Mouse (Mus musculus) liver, postnatal 0 days (tissue): ENCODE data around the gene Nbl1. TPM values are rescaled to one million over a fixed set of nuclear protein-coding genes. Genes with fewer than 3 reads are reported as not detected.

ENCODE experiments used
- ATAC-seq: fragments of 200-750 bp; cut with Nextera tagmentation; 2 replicates; pipeline ENCODE4 v1.8.0; 2017; ENCODE audit warnings: mild to moderate bottlenecking, moderate library complexity
- DNase-seq: peaks from one replicate; pipeline ENCODE4 v3.0.0-alpha.2; 2016
- H3K27ac ChIP-seq: fragments of 300-500 bp; sonication (generic); 2 replicates; pipeline ENCODE4 v1.5.1; 2014; ENCODE audit warnings: antibody characterized with exemption, moderate library complexity, mild to moderate bottlenecking, low read depth
- H3K27me3 ChIP-seq: fragments of 300-500 bp; sonication (generic); 2 replicates; pipeline ENCODE4 v1.6.1; 2014; ENCODE audit warnings: low read length, control low read depth, mixed read lengths; ENCODE audit not compliant: insufficient read depth
- H3K36me3 ChIP-seq: fragments of 300-500 bp; sonication (generic); replicated peaks from 2 replicates; pipeline ENCODE4 v1.6.1; 2014; ENCODE audit warnings: mild to moderate bottlenecking, control low read depth, low read length, moderate library complexity, mixed read lengths; ENCODE audit not compliant: insufficient read depth
- H3K4me1 ChIP-seq: fragments of 300-500 bp; sonication (generic); 2 replicates; pipeline ENCODE4 v1.6.1; 2014; ENCODE audit warnings: antibody characterized with exemption, mild to moderate bottlenecking, control low read depth; ENCODE audit not compliant: insufficient read depth
- H3K4me2 ChIP-seq: fragments of 300-500 bp; sonication (generic); 2 replicates; pipeline ENCODE4 v1.6.1; 2014; ENCODE audit warnings: low read depth, mild to moderate bottlenecking, low read length, moderate library complexity, mixed read lengths
- H3K4me3 ChIP-seq: fragments of 300-500 bp; sonication (generic); 2 replicates; pipeline ENCODE4 v1.5.1; 2014; ENCODE audit warnings: low read depth, low read length
- H3K9ac ChIP-seq: fragments of 300-500 bp; sonication (generic); replicated peaks from 2 replicates; pipeline ENCODE4 v1.6.1; 2014; ENCODE audit warnings: mild to moderate bottlenecking, moderate library complexity
- H3K9me3 ChIP-seq: fragments of 300-500 bp; sonication (generic); 2 replicates; pipeline ENCODE4 v1.6.1; 2016; ENCODE audit warnings: mild to moderate bottlenecking, control low read depth, low read length, mixed read lengths
- CTCF ChIP-seq: sonication (generic); IDR thresholded peaks from 2 replicates; pipeline ENCODE4 v1.5.1; 2016; ENCODE audit warnings: antibody characterized with exemption, low read depth
- EP300 ChIP-seq: IDR thresholded peaks from 2 replicates; pipeline ENCODE4 v1.6.1; 2016; ENCODE audit warnings: antibody characterized with exemption, low read depth, mild to moderate bottlenecking
- WGBS: fragments of 180-500 bp; shearing (Covaris S2); extraction: QIAGEN DNeasy Blood & Tissue Kit; methylation state at CpG from one replicate; pipeline ENCODE4 v1.1.7; 2014; ENCODE audit not compliant: insufficient replicate concordance; 5-methylcytosine and 5-hydroxymethylcytosine counted together
- polyA plus RNA-seq: library from polyadenylated mRNA; unstranded; fragments of >200 nt; fragmentation: Nextera tagmentation; extraction: Ambion mirVana; gene quantifications from 2 replicates; pipeline ENCODE4 v1.2.1, GENCODE M21; 2015

The Nbl1 gene
- polyA plus RNA-seq, 1 experiment from 2014 or later, result 3.0 TPM

GRCm38 (mm10) chr4:139052796-139053195, 40.0 kb downstream of the Nbl1 start:
- no peak overlapping the region for H3K4me3 ChIP-seq
- no peak overlapping the region for H3K27ac ChIP-seq
- no peaks in the 10 kb centered on the region for H3K9me3 ChIP-seq
- no peak overlapping the region for H3K9ac ChIP-seq
- no peak for ATAC-seq
- TF ChIP-seq EP300, result no peak
- no peaks in the 10 kb centered on the region for H3K4me1 ChIP-seq
- no peak overlapping the region for H3K4me2 ChIP-seq
- WGBS, result 77% methylated on average over 7 of the region's 7 CpGs
- DNase-seq, result no peak
- no peaks in the 10 kb centered on the region for H3K27me3 ChIP-seq
- no peaks in the 10 kb centered on the region for H3K36me3 ChIP-seq

GRCm38 (mm10) chr4:139048518-139048917, 44.3 kb downstream of the Nbl1 start:
- no peak overlapping the region for H3K4me3 ChIP-seq
- ATAC-seq (no peak), DNase-seq (no peak)
- H3K4me2 ChIP-seq, result no peak overlapping the region
- no peaks in the 10 kb centered on the region for H3K9me3 ChIP-seq
- no peaks in the 10 kb centered on the region for H3K4me1 ChIP-seq
- H3K27me3 ChIP-seq, result no peaks in the 10 kb centered on the region
- H3K9ac ChIP-seq, result no peak overlapping the region
- H3K27ac ChIP-seq, result no peak overlapping the region
- 75% methylated on average over 6 of the region's 6 CpGs for WGBS
- TF ChIP-seq CTCF, result no peak
- TF ChIP-seq EP300, result no peak
- peaks cover 3% of the 10 kb centered on the region; the same call in 1 of the 2 replicates for H3K36me3 ChIP-seq

GRCm38 (mm10) chr4:139046354-139046753, 46.4 kb downstream of the Nbl1 start:
- Histone ChIP-seq H3K4me1 (no peaks in the 10 kb centered on the region), H3K27me3 (no peaks in the 10 kb centered on the region), H3K27ac (no peak overlapping the region), H3K4me3 (no peak overlapping the region), H3K9ac (no peak overlapping the region), H3K4me2 (no peak overlapping the region), H3K9me3 (no peaks in the 10 kb centered on the region), H3K36me3 (peaks cover 3% of the 10 kb centered on the region; the same call in 1 of the 2 replicates)
- no peak for TF ChIP-seq CTCF
- no peak for TF ChIP-seq EP300
- DNase-seq (no peak), ATAC-seq (no peak)
- WGBS, result 76% methylated on average over 5 of the region's 5 CpGs

GRCm38 (mm10) chr4:139044566-139044965, 48.2 kb downstream of the Nbl1 start:
- no peak overlapping the region for H3K27ac ChIP-seq
- H3K36me3 ChIP-seq, result peaks cover 3% of the 10 kb centered on the region; the same call in 1 of the 2 replicates
- no peak overlapping the region for H3K4me3 ChIP-seq
- H3K27me3 ChIP-seq, result no peaks in the 10 kb centered on the region
- ATAC-seq (no peak), DNase-seq (no peak)
- no peak overlapping the region for H3K9ac ChIP-seq
- H3K9me3 ChIP-seq, result no peaks in the 10 kb centered on the region
- H3K4me2 ChIP-seq, result no peak overlapping the region
- WGBS, result 83% methylated on average over 5 of the region's 5 CpGs
- H3K4me1 ChIP-seq, result no peaks in the 10 kb centered on the region
- TF ChIP-seq EP300 (no peak), CTCF (no peak)

- no peak overlapping the region for H3K4me3 ChIP-seq
- no peak for ATAC-seq
- peaks cover 3% of the 10 kb centered on the region; the same call in 1 of the 2 replicates for H3K36me3 ChIP-seq
- H3K4me2 ChIP-seq, result no peak overlapping the region
- H3K27ac ChIP-seq, result no peak overlapping the region
- no peaks in the 10 kb centered on the region for H3K27me3 ChIP-seq
- H3K4me1 ChIP-seq, result no peaks in the 10 kb centered on the region
- H3K9me3 ChIP-seq, result no peaks in the 10 kb centered on the region
- DNase-seq, result no peak
- 47% methylated on average over 2 of the region's 2 CpGs for WGBS
- no peak overlapping the region for H3K9ac ChIP-seq
- TF ChIP-seq CTCF, result no peak
These were observed 49.2 kb downstream of the Nbl1 start for GRCm38 (mm10) chr4:139043600-139043999.

- ATAC-seq (no peak), DNase-seq (no peak)
- Histone ChIP-seq H3K9me3 (no peaks in the 10 kb centered on the region), H3K27me3 (no peaks in the 10 kb centered on the region), H3K9ac (no peak overlapping the region), H3K36me3 (peaks cover 3% of the 10 kb centered on the region; the same call in 1 of the 2 replicates), H3K4me3 (no peak overlapping the region), H3K27ac (no peak overlapping the region), H3K4me2 (no peak overlapping the region), H3K4me1 (no peaks in the 10 kb centered on the region)
- TF ChIP-seq CTCF, result no peak
- no peak for TF ChIP-seq EP300
- WGBS, result 75% methylated on average over 5 of the region's 5 CpGs
These were observed 50.2 kb downstream of the Nbl1 start for GRCm38 (mm10) chr4:139042611-139043010.
